ENCODE assay signal across 15 mouse cellular contexts in the genomic region with DNA sequence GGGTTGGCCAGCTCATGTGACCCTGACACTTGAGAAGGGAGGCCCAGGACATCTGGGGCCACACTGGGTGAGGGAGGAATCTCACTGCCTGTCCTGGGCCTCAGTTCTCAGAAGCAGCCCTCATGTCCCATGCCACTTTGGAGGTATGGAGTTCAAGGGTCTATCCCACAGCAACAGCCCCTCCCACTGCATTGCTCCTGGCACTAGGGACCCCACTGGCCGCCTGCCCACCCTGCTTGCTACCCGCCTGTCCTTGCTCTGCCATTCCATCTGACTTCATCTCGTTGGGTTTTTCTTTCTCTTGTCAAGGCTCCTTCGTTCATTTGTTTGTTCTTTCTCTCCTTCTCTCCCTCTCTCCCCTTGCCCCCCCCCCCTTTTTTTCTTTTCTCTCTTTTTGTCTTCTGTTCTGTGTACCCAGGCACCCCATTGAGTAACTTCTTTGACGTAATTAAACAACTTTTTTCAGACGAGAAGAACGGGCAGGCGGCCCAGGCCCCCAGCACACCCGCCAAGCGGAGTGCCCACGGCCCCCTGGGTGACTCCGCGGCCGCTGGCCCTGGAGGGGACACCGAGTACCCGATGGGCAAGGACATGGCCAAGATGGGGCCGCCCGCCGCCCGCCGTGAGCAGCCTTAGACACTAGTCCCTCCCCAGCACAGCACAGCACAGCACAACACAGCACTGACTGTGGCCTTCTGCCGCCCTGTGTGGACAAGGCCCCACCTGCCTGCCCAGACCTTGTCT. TPM values are rescaled to one million over a fixed set of nuclear protein-coding genes. Genes with fewer than 3 reads are reported as not detected.
A peak's percentile ranks its signal among the peaks of the same experiment; 100 is the strongest.
DNase-seq lines count a peak whose midpoint lies in the region; ATAC-seq and TF ChIP-seq lines count a peak whose summit lies in the region.
"Had no signal": no experiment of that assay in that cellular context is flagged by ENCODE, and none has a peak within 500 bp of the region (broad histone marks: within the 10 kb centered on the region; RNA-seq: fewer than 3 reads in every experiment).

No protein-coding gene starts in this region.

- no peaks in the 10 kb centered on the region for H3K4me1 ChIP-seq in hindbrain, embryonic 14.5 days (replicated peaks; ENCODE audit: control insufficient read depth, insufficient read depth, low read length)
- H3K4me1 ChIP-seq: neural tube, embryonic 12.5 days had no signal

- no peak overlapping the region for H3K9ac ChIP-seq in hindbrain, embryonic 14.5 days
- H3K9ac ChIP-seq: neural tube, embryonic 12.5 days had no signal

- intact Hi-C loops in heart, postnatal 10 days (cut with DNase I), result no loop called here

- H3K9me3 ChIP-seq in hindbrain, embryonic 14.5 days (ENCODE audit: control insufficient read depth, low read length), result no peaks in the 10 kb centered on the region
- H3K9me3 ChIP-seq: megakaryocyte, embryonic 14.5 days; neural tube, embryonic 12.5 days had no signal

- H3K27me3 ChIP-seq in hindbrain, embryonic 14.5 days (ENCODE audit: control insufficient read depth, insufficient read depth, low read length), result no peaks in the 10 kb centered on the region
- H3K27me3 ChIP-seq: neural tube, embryonic 12.5 days had no signal

- peak overlapping the region; percentile 58; the same call in 1 of the 2 replicates for H3K27ac ChIP-seq in layer of hippocampus, adult 2 months
- H3K27ac ChIP-seq in hindbrain, embryonic 14.5 days, result no peak overlapping the region
- H3K27ac ChIP-seq: kidney, postnatal 0 days; neural tube, embryonic 12.5 days had no signal

- H3K36me3 ChIP-seq in hindbrain, embryonic 14.5 days (replicated peaks; ENCODE audit: control insufficient read depth, insufficient read depth), result peaks cover 82% of the 10 kb centered on the region

- no peak overlapping the region for H3K4me2 ChIP-seq in hindbrain, embryonic 14.5 days (replicated peaks)
- H3K4me2 ChIP-seq: neural tube, embryonic 12.5 days had no signal

- no peak for TF ChIP-seq CTCF in layer of hippocampus, adult 2 months (conservative IDR thresholded peaks at IDR 0.05)

- H3K4me3 ChIP-seq in layer of hippocampus, adult 2 months, result no peak overlapping the region
- H3K4me3 ChIP-seq in hindbrain, embryonic 14.5 days (replicated peaks; ENCODE audit: low read length), result no peak overlapping the region
- H3K4me3 ChIP-seq: megakaryocyte, embryonic 14.5 days; neural tube, embryonic 12.5 days had no signal

- 72% methylated on average over 22 of the region's 22 CpGs for WGBS in hindbrain, embryonic 14.5 days

- no peak for DNase-seq in layer of hippocampus, adult 2 months (ENCODE audit: low spot score in 2 of 2)
- no peak for DNase-seq in layer of hippocampus, adult 9-10 months (ENCODE audit: low spot score)
- peak; percentile 36 for DNase-seq in right cerebral cortex, postnatal 14 days
- DNase-seq in right cerebral cortex, adult 2 months (ENCODE audit: low spot score in 2 of 2), result no peak
- no peak for DNase-seq in hindbrain, embryonic 14.5 days (ENCODE audit: low spot score)
- DNase-seq in kidney, postnatal 10 days, result no peak
- no peak for DNase-seq in heart, postnatal 10 days
- DNase-seq: cerebellum, adult 2 months; heart, postnatal 4 days; thymus, postnatal 36 days had no signal

- ATAC-seq in hindbrain, embryonic 14.5 days (ENCODE audit: low FRiP score), result 0 out of 2 replicates have a peak, but pooled peaks have one; percentile 25

RNA-seq across cellular contexts. Expression of a gene that starts 52.2 kb away (rescaled TPM):
- total RNA-seq in layer of hippocampus, adult 2 months (2021), result 100 to 1,000 TPM; 175 to 181 TPM
- 23.3 and 24.8 TPM in 2 replicates for polyA plus RNA-seq in hindbrain, embryonic 14.5 days (2014; fragmentation: Nextera tagmentation; extraction: Ambion mirVana)
- under 1 TPM; 0.29 to 0.50 TPM for total RNA-seq in heart, postnatal 10 days (2021)
- total RNA-seq: granulocyte monocyte progenitor cell, adult 5-6 weeks had no signal
- polyA plus RNA-seq: liver, adult 2 months had no signal

RNA-seq across cellular contexts. Expression of a gene that starts 59.1 kb away (rescaled TPM):
- total RNA-seq in layer of hippocampus, adult 2 months (2021), result 10 to 100 TPM; 29.0 to 29.3 TPM
- 46.4 and 50.2 TPM in 2 replicates for polyA plus RNA-seq in hindbrain, embryonic 14.5 days (2014; fragmentation: Nextera tagmentation; extraction: Ambion mirVana)
- total RNA-seq in heart, postnatal 10 days (2021), result 10 to 100 TPM; 39.4 to 43.2 TPM

Comparison
In these comparisons a context has a peak if more than half of its experiments do, and no peak if none do; other contexts are left out.
1. RNA of a gene that starts 52.2 kb away (total RNA-seq): 175 to 181 TPM in layer of hippocampus, adult 2 months; 0.29 to 0.50 TPM in heart, postnatal 10 days; every median in the first group is over 100 times any median in the second.